Mouse (Mus musculus): ENCODE measurements at regions not wholly inside any gene's neighbourhood (a gene's known extent, or its start where the extent isn't known, plus 50 kb on each side); places are given as distances from the start of the nearest gene placed in this dataset.
"Not testable (repeated sequence)": the region's sequence is repeated elsewhere in the genome, so short reads cannot be mapped to it uniquely, and the experiment has no call there.

- Histone ChIP-seq H3K9me3 (ENCODE audit: control insufficient read depth, low read length) (no peaks in the 10 kb centered on the region), H3K4me1 (replicated peaks; ENCODE audit: control insufficient read depth in 2 of 2, insufficient read depth in 2 of 2, low read length in 1 of 2) (no peaks in the 10 kb centered on the region; a peak in 1 of 4 replicates), H3K27ac (no peak overlapping the region), H3K27me3 (ENCODE audit: control insufficient read depth, insufficient read depth, low read length) (no peaks in the 10 kb centered on the region), H3K4me3 (ENCODE audit: insufficient read depth in 1 of 2, low read depth in 2 of 2, low read length in 2 of 2) (no peak overlapping the region), H3K36me3 (replicated peaks; ENCODE audit: control insufficient read depth, insufficient read depth, low read depth) (no peaks in the 10 kb centered on the region), H3K9ac (replicated peaks) (no peak overlapping the region), H3K4me2 (ENCODE audit: low read depth) (no peak overlapping the region)
- no peak for ATAC-seq (ENCODE audit: insufficient read depth)
- DNase-seq (ENCODE audit: low read depth in 3 of 3, low spot score in 3 of 3) = no peak
- 57% methylated on average over 5 of the region's 5 CpGs for WGBS (ENCODE audit: insufficient replicate concordance)
- no peak for TF ChIP-seq EP300 (IDR thresholded peaks at IDR 0.05; ENCODE audit: low read depth)
- TF ChIP-seq CTCF (IDR thresholded peaks at IDR 0.05; ENCODE audit: low read depth) = no peak
These were observed 143.2 kb upstream of the Hes1 start for GRCm38 (mm10) chr16:29920940-29921339.

GRCm38 (mm10) chr16:29921385-29921784 is 142.8 kb upstream of the Hes1 start:
- no peak for DNase-seq (ENCODE audit: low read depth in 3 of 3, low spot score in 3 of 3)
- Histone ChIP-seq H3K4me3 (ENCODE audit: insufficient read depth in 1 of 2, low read depth in 2 of 2, low read length in 2 of 2) (no peak overlapping the region), H3K9me3 (ENCODE audit: control insufficient read depth, low read length) (no peaks in the 10 kb centered on the region), H3K36me3 (replicated peaks; ENCODE audit: control insufficient read depth, insufficient read depth, low read depth) (no peaks in the 10 kb centered on the region), H3K27ac (no peak overlapping the region), H3K9ac (replicated peaks) (no peak overlapping the region), H3K27me3 (ENCODE audit: control insufficient read depth, insufficient read depth, low read length) (no peaks in the 10 kb centered on the region), H3K4me1 (replicated peaks; ENCODE audit: control insufficient read depth in 2 of 2, insufficient read depth in 2 of 2, low read length in 1 of 2) (no peaks in the 10 kb centered on the region; a peak in 1 of 4 replicates), H3K4me2 (ENCODE audit: low read depth) (no peak overlapping the region)
- WGBS (ENCODE audit: insufficient replicate concordance) = 46% methylated on average over 3 of the region's 3 CpGs
- no peak for TF ChIP-seq EP300 (IDR thresholded peaks at IDR 0.05; ENCODE audit: low read depth)
- no peak for TF ChIP-seq CTCF (IDR thresholded peaks at IDR 0.05; ENCODE audit: low read depth)
- ATAC-seq (ENCODE audit: insufficient read depth) = no peak

GRCm38 (mm10) chr16:29927276-29927675 is 136.9 kb upstream of the Hes1 start:
- not testable (repeated sequence) for H3K4me3 ChIP-seq (ENCODE audit: insufficient read depth in 1 of 2, low read depth in 2 of 2, low read length in 2 of 2); DNase-seq (ENCODE audit: low read depth in 3 of 3, low spot score in 3 of 3); H3K4me2 ChIP-seq (ENCODE audit: low read depth); H3K4me1 ChIP-seq (replicated peaks; ENCODE audit: control insufficient read depth in 2 of 2, insufficient read depth in 2 of 2, low read length in 1 of 2); H3K27me3 ChIP-seq (ENCODE audit: control insufficient read depth, insufficient read depth, low read length); H3K9me3 ChIP-seq (ENCODE audit: control insufficient read depth, low read length); ATAC-seq (ENCODE audit: insufficient read depth); H3K27ac ChIP-seq; H3K9ac ChIP-seq (replicated peaks); H3K36me3 ChIP-seq (replicated peaks; ENCODE audit: control insufficient read depth, insufficient read depth, low read depth)
- WGBS (ENCODE audit: insufficient replicate concordance) = 71% methylated on average over 11 of the region's 11 CpGs

GRCm38 (mm10) chr16:29928291-29928690 is 135.9 kb upstream of the Hes1 start:
- Histone ChIP-seq H3K27ac (no peak overlapping the region), H3K9ac (replicated peaks) (no peak overlapping the region), H3K4me3 (ENCODE audit: insufficient read depth in 1 of 2, low read depth in 2 of 2, low read length in 2 of 2) (no peak overlapping the region), H3K4me2 (ENCODE audit: low read depth) (no peak overlapping the region), H3K36me3 (replicated peaks; ENCODE audit: control insufficient read depth, insufficient read depth, low read depth) (no peaks in the 10 kb centered on the region), H3K4me1 (replicated peaks; ENCODE audit: control insufficient read depth in 2 of 2, insufficient read depth in 2 of 2, low read length in 1 of 2) (no peaks in the 10 kb centered on the region; a peak in 1 of 4 replicates), H3K27me3 (ENCODE audit: control insufficient read depth, insufficient read depth, low read length) (no peaks in the 10 kb centered on the region), H3K9me3 (ENCODE audit: control insufficient read depth, low read length) (no peaks in the 10 kb centered on the region)
- DNase-seq (ENCODE audit: low read depth in 3 of 3, low spot score in 3 of 3) (no peak), ATAC-seq (ENCODE audit: insufficient read depth) (no peak)
- TF ChIP-seq CTCF (IDR thresholded peaks at IDR 0.05; ENCODE audit: low read depth) (no peak), EP300 (IDR thresholded peaks at IDR 0.05; ENCODE audit: low read depth) (no peak)
- 82% methylated on average over 4 of the region's 4 CpGs for WGBS (ENCODE audit: insufficient replicate concordance)

- WGBS (ENCODE audit: insufficient replicate concordance) = 75% methylated on average over 10 of the region's 10 CpGs
- H3K27ac ChIP-seq = no peak overlapping the region
These were observed 132.3 kb upstream of the Hes1 start for GRCm38 (mm10) chr16:29931746-29932351.

More at GRCm38 (mm10) chr16:29931746-29932351, 132.3 kb upstream of the Hes1 start:
- Histone ChIP-seq H3K9ac (replicated peaks) (no peak overlapping the region), H3K4me1 (replicated peaks; ENCODE audit: control insufficient read depth in 2 of 2, insufficient read depth in 2 of 2, low read length in 1 of 2) (no peaks in the 10 kb centered on the region; a peak in 1 of 4 replicates), H3K4me2 (ENCODE audit: low read depth) (no peak overlapping the region), H3K36me3 (replicated peaks; ENCODE audit: control insufficient read depth, insufficient read depth, low read depth) (no peaks in the 10 kb centered on the region), H3K9me3 (ENCODE audit: control insufficient read depth, low read length) (no peaks in the 10 kb centered on the region), H3K4me3 (ENCODE audit: insufficient read depth in 1 of 2, low read depth in 2 of 2, low read length in 2 of 2) (no peak overlapping the region), H3K27me3 (ENCODE audit: control insufficient read depth, insufficient read depth, low read length) (no peaks in the 10 kb centered on the region)
- ATAC-seq (ENCODE audit: insufficient read depth) (no peak), DNase-seq (ENCODE audit: low read depth in 3 of 3, low spot score in 3 of 3) (no peak)
- TF ChIP-seq CTCF (IDR thresholded peaks at IDR 0.05; ENCODE audit: low read depth) = no peak
- no peak for TF ChIP-seq EP300 (IDR thresholded peaks at IDR 0.05; ENCODE audit: low read depth)
